Mouse (Mus musculus): ENCODE data around the gene Kcnn3.

Kcnn3 gene

DNA sequence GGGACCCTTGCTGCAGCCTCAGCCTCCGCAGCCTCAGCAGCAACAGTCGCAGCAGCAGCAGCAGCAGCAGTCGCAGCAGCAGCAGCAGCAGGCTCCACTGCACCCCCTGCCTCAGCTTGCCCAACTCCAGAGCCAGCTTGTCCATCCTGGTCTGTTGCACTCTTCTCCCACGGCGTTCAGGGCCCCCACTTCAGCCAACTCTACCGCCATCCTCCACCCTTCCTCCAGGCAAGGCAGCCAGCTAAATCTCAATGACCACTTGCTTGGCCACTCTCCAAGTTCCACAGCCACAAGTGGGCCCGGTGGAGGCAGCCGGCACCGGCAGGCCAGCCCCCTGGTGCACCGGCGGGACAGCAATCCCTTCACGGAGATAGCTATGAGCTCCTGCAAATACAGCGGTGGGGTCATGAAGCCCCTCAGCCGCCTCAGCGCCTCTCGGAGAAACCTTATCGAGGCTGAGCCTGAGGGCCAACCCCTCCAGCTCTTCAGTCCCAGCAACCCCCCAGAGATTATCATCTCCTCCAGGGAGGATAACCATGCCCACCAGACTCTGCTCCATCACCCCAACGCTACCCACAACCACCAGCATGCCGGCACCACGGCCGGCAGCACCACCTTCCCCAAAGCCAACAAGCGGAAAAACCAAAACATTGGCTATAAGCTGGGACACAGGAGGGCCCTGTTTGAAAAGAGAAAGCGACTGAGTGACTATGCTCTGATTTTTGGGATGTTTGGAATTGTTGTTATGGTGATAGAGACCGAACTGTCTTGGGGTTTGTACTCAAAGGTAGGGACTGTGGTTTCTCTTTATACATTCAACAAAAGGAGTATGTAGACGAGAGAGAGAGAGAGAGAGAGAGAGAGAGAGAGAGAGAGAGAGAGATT lies 896 bp downstream of the Kcnn3 start:
- peak; percentile 60 for DNase-seq

DNA sequence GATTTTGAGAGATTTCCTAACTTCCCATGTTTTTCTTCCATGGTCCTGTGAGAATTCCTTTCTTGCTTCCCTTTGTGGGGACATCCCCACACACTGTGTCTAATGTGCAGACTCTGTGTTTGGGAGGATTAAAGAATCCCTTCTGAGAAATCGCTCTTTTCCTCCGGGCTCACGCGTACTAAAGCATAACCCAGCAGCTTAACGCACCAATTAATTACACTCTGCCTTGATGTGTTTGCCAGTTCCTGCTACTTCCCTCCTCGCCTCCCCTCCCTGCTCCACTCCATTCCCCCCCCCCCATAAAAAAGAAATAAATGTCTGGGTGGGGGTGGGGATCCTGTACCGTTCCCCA lies 1.5 kb downstream of the Kcnn3 start:
- no peak for DNase-seq

DNA sequence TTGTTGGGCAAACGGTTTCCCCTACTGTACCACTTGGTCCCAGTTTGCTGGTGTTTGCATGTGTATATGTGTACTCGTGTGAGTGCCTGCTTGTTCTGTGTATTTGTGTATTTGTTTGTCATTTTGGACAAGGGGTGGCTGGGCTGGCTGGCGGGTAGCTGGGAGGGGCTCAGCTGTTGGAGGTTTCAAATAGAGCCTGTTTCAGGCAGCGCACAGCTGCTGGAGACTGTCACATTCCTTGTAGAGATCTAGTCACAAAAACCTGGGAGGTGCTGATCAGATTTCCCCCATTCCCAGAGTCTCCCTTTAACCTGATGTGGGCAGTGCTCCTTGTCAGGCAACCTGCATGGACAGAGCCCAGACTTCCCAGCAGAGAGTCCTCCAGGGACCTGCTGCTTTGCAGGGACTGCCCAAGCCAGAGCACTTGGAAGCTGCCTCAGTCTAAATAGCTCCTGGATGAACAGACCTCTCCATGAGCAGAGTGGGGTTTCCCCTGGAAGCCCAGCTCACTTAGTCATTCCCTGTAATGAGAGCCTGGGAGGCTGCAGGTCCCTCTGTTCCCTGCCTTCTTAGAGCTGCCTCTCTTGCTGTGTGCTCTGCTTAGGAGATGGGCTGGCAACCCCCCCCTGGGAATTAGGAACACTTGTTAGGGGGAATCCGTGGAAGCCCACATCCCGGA lies 2.6 kb downstream of the Kcnn3 start:
- DNase-seq = no peak

DNA sequence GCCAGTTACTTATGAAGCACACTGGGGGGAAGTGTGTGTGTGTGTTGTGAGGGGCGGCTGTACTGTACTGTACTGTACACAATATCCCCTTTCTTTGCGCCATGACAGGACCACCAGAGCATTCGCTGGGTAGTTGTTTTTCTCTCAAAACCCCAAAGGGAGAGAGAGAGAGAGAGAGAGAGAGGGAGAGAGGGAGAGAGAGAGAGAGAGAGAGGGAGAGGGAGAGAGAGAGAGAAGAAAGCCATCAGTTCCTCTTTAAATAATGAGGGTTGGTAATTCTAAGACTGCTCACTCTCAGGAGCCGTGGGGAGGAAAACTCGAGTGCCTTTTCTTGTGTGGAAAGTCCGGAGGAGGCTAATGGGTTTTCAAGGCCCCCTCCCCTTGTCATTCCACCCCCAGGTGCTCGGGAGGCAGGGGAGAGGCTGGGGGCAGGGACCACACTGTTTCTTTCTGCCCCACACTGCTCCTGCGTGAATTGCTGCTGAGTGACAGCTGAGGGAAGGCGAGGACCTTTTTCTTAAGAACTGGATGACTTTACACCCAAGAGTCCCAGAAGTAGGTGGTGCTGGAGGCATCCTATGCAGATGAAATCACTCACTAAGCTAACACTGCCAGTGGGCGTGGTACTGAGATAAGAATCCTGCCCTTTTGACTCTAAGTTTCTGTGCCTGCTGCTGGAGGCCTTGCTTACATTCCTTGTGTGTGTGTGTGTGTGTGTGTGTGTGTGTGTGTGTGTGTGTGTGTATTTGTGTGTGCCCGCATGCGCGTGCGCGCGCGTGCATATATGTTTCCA lies 6.5 kb downstream of the Kcnn3 start:
- DNase-seq = no peak

DNA sequence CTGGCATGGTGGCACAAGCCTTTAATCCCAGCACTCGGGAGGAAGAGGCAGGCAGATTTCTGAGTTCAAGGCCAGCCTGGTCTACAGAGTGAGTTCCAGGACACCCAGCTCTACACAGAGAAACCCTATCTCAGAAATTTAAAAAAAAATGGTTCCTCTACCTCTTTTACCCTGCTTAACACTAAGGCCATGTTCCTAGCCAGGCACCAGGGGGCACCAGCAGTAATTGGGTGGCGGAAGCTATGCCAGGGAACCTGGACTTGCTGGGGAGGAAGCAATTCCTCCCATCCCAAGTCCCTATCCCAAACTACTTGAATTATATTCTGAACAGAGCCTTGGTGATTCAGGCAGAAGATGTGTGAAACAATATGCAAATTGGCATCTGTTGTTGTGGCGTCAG lies 9.8 kb downstream of the Kcnn3 start:
- no peak for DNase-seq

DNA sequence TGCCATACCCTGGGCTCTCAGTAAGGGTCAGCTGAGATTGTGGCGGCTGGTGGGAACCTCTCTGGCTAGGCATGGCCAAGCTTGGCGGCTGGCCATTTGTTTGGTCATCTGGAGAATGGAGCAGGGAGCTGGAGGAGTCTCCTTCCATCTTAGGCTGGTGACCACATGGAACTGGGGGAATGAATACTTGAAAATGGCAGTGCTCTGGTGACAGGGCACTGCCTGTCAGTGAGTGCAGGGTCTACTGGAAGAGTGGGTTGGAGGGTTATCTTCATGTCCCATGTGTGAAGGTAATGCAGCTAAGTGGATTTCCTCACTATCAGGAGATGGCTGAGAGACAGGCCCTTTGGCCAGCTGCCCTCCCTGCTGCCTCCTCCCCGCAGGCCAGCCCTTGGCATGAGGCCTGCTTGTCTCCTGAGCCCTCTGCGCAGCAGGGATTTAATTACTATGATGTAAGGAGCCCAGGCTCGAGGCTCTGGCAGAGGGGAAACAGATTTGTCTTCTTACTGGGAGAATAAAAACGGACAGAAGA lies 14.7 kb downstream of the Kcnn3 start:
- peak; percentile 62 to 73 for DNase-seq

DNA sequence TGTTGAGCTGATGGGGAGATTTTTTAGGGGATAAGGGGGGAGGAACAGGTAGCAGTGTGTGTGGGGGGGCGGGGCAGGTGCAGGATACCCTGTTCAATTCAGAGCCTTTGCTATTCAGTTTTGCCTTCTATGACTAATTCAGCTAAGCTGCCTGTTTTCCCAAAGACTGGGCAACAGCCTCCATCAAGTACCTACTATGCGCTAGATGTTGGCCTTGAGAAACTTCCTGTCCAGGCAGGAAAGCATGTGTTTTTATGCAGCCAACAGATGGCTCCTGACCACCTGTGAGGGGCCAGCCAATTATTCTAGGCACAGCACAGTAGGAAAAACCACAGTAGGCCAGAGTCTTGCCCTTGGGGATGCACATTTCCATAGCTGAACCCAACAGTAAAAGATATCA lies 15.2 kb downstream of the Kcnn3 start:
- no peak for DNase-seq

DNA sequence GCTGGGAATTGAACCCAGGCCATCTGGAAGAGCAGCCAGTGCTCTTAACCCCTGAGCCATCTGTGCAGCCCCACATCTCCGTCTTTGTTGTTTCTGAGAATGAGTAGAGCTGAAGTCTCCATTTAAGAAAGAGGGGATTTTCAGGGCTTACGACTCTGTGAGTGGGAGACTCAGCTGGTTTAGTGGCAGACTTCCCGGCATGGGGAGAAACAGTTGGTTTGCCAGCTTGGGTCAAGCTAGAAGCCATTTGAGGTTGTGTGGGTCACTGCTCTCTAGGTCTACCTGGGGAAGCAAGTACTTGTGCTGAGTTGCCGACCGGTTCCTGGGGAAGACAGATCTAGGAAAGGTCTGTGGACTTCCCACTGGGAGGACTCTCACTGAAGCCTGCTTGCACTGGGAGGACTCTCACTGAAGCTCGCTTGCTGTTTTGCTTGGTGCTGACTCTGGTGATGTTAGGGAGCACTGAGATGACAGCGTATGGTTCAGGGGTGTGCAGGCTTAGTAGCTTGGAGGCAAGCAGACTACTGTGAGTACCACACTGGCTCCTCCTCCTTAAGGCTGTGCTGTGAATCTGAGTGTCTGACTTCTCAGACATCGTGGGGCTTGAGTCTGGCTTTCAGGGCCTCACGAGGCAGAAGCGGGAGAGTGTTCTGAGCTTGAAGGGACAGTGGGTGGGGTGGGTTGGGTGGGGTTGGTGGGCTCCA lies 19.2 kb downstream of the Kcnn3 start:
- DNase-seq = no peak

DNA sequence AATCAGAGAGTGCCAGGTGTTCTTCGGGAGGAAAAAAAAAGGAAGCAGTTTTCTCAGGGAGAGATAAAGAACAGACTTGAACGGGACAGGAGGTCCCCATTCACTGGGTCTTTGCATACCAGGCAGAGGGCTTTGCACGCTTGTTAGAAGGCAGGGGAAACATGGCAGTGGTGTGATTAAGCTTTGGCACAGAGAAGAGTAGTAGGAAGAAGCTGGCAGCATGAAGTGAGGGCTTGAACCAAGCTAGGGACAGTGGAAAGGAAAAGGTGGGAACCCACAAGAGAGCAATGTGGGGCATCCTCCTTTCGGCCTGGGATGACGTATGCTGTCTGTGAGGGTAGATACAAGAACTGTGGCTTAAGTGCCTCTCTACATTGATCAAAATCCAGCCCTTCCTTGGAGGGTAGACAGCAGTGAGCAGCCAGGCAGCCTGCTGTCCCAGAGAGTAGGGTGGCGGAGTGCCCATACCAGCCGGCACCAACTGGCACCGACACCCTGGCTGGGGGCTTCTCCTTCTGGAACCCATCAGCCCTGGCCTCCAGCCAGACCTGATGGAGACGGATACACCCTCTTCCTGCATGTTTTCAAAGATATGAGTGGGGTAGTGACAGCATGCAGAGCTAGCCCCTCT lies 19.9 kb downstream of the Kcnn3 start:
- DNase-seq = no peak

DNA sequence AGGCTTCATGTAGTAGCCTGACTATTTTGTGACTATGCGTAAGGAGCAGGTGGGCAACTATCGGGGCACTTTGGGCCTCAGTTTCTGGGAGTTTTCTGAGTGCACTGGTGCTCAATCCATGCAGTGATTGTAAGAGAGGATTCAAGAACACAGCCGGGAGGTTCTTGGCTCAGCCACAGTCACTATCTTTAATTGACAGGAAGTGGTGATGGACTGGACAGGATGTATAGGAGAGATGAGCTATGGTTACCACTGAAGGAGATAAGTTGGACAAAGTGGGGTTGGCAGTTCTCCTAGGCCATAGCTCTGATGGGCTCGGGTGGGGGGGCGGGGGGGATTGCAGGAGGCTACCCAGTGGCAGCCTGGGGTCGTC lies 20.4 kb downstream of the Kcnn3 start:
- DNase-seq = no peak

DNA sequence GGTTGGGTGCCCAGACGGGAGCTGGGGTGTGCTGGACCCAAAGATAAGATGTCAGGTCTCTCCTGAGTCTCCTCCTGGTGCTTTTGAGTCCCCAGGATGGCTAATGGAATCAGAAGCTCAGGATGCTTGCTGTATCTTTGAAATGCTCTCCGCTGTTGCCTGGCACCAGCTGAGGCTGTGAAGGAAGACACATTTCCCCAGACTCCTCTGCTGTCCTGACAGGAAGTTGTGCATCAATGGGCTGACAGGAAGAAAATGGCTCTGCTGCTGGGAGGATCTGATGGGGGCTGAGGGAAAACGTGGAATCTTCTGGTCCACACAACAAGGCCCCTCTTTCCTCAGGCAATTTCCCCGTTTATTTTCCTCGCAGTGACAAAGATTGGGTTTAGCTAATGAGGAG lies 27.0 kb downstream of the Kcnn3 start:
- no peak for DNase-seq

DNA sequence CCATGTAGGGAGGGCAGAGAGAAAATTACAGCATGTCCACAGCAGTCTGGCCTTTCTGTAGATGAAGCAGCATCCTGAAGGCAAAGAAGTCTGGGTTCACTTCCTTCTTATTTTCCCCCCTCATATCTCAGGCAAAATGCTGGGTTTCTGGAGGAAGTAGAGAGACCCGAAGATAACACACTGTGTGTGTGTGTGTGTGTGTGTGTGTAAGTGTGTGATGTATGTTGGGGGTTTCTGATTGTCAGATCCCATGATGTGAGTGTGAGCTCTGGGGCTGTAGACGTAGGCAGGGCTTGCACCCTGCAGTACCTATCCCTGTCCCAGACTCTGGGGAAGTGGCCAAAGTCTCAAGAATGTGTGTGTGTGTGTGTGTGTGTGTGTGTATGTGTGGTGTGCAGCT lies 28.8 kb downstream of the Kcnn3 start:
- DNase-seq = no peak

DNA sequence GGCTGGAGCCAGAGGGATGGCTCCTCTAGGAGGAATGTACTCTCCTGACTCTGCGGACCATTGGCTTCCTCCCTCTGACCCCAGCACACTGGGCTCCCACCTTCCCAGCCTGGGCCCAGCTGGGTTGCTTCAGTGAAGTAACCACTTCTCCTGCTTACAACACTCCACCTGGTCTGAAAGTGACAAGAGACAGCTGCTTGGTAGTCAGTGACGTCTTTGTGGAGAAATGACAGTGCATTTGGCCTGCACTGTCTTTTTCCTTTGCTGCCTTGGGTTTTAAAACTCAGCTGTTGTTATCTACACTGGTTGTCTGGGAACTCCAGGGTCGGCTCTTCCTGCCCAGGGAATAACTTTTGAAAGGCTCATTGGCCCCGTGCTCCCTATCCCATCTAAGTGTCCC lies 29.5 kb downstream of the Kcnn3 start:
- peak; percentile 2 to 38 for DNase-seq

DNA sequence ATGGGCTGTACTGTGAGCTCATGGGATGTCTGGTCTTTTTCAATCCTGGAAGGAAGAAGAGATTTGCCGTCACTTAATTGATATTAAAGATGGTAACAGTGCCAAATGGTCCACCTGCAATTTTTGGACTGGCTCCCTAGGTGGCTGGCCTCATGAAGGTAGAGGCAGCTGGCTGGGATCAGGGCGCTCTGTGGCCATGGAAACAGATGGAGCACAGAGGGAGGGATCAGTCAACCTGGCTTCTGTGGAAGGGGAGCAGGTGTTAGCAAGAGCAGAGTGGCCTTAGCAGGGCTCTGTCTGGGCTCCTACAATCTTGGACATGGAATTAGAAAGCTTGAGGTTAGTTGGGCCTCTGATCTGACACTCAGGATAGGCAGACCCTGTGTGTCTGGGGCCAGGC lies 31.9 kb downstream of the Kcnn3 start:
- DNase-seq = no peak

DNA sequence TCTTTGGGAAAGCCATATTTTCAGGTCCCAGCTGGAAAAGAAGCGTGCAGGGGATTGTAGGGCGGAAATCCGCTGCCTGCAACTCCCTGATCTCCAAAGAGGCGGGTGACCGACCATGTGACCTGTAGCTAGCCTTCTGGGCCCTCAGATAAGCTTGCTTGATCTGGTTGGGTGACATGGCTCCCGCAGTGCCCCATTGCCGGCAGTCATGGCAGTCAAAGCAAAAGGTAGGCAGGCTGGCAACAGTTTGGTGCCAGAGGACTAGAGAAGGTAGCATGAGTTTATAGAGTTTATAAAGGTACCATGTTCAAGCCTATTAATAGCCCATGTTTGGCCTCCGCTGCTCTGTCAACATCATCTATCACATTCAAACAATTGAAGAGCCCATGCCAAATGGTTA lies 33.5 kb downstream of the Kcnn3 start:
- DNase-seq = no peak

DNA sequence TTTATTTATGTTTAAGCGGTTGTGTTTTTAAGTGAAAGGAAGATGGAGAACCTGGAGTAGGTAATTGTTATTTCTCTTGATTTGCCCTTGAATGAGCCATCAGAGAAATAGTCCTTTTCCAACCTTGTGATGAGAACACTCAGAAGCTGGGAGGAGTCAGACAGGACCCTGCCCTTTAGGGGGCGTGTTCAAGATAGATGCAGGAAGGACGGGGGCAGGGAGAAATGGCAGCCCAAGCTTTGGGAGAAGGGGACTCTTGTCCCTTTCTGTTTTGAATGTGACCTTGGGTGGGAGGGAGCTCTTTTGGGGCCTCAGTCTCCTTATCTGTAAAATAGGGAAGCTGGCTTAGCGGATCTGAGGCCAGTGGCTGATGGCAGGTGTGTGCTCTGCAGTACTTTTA lies 34.0 kb downstream of the Kcnn3 start:
- no peak for DNase-seq

DNA sequence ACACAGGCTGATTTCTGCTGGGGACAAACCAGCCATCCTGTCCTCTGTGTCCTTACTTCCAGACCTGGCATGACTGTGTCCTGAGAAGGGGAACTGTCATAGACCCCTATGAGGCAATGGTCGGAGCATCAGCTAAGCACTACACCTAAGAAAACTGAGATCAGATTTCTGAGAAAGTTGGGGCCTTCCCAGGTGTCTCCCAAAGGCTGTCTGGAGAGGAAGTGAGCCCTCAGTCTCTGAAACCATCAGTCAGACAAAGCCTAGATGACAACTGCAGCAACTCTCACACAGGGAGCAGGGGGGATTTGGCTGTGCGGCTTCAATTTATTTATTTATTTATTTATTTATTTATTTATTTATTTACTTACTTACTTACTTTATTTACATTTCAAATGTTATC lies 34.6 kb downstream of the Kcnn3 start:
- no peak for DNase-seq

DNA sequence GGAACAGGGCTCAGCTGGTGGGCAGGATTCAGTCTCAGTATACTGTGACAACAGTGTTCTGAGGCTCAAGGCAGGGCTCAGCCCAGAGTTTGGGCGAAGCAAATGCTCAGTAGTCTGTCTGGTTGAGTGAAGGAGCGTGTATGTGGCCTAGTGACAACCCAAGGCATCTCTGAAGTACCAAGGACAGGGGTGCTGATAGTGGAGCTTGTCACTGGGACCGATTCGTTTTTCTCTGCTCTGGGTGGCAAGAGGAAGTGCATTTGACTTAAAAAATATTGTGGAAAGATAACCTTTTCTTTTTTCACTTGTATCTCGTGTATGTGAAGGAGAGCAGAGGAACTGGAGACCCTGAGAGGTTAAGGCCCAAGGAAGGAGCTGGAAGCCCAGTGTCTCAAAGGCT lies 37.8 kb downstream of the Kcnn3 start:
- no peak for DNase-seq

DNA sequence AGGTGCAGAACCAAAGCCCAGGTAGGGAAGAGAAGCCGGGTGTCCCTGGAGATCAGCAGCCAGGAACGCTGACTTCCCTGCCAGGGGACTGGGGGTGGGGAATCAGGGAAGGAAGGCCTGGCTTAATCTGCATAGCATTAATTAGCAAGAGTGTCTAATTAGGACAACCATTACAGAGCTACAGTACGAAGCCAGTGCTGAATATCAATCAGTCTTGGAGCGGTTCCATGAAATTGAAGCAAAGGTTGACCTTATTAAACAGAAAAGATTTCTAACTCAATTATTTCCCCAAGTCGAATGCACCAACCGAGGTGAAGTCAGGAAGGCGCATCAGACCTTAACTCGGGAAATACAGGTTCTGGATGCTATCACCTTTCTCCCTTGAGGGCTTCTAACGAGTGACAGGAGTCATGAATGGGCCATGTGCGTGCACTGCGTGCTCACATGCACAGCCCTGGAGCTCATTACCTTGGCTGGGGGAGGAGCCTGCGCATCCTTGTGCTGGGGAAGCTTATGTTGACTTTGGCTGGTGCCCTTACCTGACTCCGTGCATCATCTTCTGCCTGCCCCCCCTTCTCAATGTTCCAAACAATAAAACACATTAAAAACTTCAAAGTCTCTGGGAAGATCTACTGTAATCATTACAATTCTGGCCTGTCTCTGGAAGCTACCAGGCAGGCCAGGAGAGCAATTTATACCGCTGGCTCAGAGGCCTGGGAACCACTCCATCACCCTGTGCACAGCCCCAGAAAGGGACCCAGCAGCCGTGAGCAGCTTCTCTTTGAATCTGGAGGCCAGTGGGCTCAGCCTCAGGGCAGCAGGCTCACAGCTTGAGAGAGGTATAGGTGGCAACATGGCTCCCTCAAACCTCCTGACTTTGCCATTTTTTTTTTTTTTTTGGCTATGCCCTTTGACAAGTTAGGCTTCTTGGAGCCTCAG lies 39.3 kb downstream of the Kcnn3 start:
- no peak for DNase-seq

DNA sequence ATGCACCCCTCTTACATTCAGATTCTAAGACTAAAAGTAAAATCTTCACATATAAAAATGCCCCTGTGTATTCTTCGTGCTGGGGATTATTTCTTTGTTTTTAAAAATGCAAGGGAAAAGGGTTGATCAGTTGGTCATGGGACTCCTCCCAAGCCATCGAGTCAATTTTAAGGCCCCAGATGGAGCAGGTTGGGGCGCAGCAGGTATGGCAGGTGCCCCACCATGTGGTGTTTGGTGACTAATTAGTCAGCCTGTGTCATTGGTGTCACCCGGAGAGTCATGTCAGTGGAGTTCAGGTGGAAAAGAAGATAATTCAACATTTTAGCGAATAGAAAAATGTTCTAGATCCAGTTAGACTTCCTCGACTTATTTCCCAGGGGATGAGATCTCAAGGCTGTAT lies 41.4 kb downstream of the Kcnn3 start:
- no peak for DNase-seq

DNA sequence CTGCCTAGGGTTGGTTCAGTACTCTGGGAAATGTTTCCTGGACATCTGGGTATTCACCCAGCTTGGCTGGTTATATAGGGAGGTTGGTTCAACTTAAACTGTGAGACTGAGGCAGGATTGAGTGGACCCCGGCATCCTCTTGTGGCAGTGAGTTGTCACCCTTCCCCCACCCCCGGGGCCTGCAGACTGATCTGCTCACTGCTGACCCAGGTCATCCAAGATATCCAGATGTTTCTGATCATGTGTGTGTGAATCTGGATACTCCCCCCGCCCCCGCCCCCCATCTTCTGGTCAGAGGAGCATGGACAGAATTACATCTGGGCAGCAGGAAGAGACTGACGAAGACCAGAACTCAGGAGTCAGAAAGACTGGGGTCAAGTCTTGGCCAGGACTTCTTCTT lies 45.4 kb downstream of the Kcnn3 start:
- peak in 1 of 2 experiments; percentile 31 for DNase-seq

All from kidney, postnatal 25 days (tissue).